Mouse (Mus musculus): ENCODE results near the gene Gigyf1. TPM values are rescaled to one million over a fixed set of nuclear protein-coding genes. Genes with fewer than 3 reads are reported as not detected.

The Gigyf1 gene
- total RNA-seq, 2 experiments from 2014 or later = 31.2 to 32.5 TPM

GRCm38 (mm10) chr5:137533117-137533827 is 14.9 kb downstream of the Gigyf1 start, which contains the start of the genes Epo and Gnb2:
Epo (minus strand) TSS chr5:137533242.
Gnb2 (minus strand) TSS chr5:137533510.
- DNase-seq = peak; percentile 99 to 100

- DNase-seq = peak in 1 of 2 experiments; percentile 4
Observed at GRCm38 (mm10) chr5:137534762-137535161, 16.4 kb downstream of the Gigyf1 start.

- no peak for DNase-seq
Observed at GRCm38 (mm10) chr5:137535318-137535717, 17.0 kb downstream of the Gigyf1 start.

- no peak for DNase-seq
Observed at GRCm38 (mm10) chr5:137537461-137537860, 19.1 kb downstream of the Gigyf1 start.

- peak in 1 of 2 experiments; percentile 23 for DNase-seq
Observed at GRCm38 (mm10) chr5:137539291-137539801, 21.0 kb downstream of the Gigyf1 start.

- DNase-seq = no peak
Observed at GRCm38 (mm10) chr5:137540991-137541390, 22.6 kb downstream of the Gigyf1 start.

- DNase-seq = peak in 1 of 2 experiments; percentile 40
Observed at GRCm38 (mm10) chr5:137541768-137542540, 23.6 kb downstream of the Gigyf1 start.

GRCm38 (mm10) chr5:137544926-137545325 is 26.6 kb downstream of the Gigyf1 start:
- no peak for DNase-seq

GRCm38 (mm10) chr5:137545596-137545995 is 27.2 kb downstream of the Gigyf1 start:
- no peak for DNase-seq

- DNase-seq = no peak
Observed at GRCm38 (mm10) chr5:137549840-137550239, 31.5 kb downstream of the Gigyf1 start.

GRCm38 (mm10) chr5:137551119-137551518 is 32.8 kb downstream of the Gigyf1 start:
- no peak for DNase-seq

- no peak for DNase-seq
Observed at GRCm38 (mm10) chr5:137553000-137553399, 34.7 kb downstream of the Gigyf1 start.

- peak; percentile 34 to 53 for DNase-seq
Observed at GRCm38 (mm10) chr5:137553411-137553837, 35.1 kb downstream of the Gigyf1 start, which contains the start of gene Actl6b. Actl6b (plus strand) TSS chr5:137553517.

- no peak for DNase-seq
Observed at GRCm38 (mm10) chr5:137553898-137554297, 35.5 kb downstream of the Gigyf1 start.

- DNase-seq = no peak
Observed at GRCm38 (mm10) chr5:137561556-137561955, 43.2 kb downstream of the Gigyf1 start.

- no peak for DNase-seq
Observed at GRCm38 (mm10) chr5:137562965-137563364, 44.6 kb downstream of the Gigyf1 start.

- DNase-seq = no peak
Observed at GRCm38 (mm10) chr5:137565744-137566143, 47.4 kb downstream of the Gigyf1 start.

- DNase-seq = no peak
Observed at GRCm38 (mm10) chr5:137566416-137566815, 48.1 kb downstream of the Gigyf1 start.

- DNase-seq = no peak
Observed at GRCm38 (mm10) chr5:137568223-137568798, 50.0 kb downstream of the Gigyf1 start.

GRCm38 (mm10) chr5:137569031-137569430 is 50.7 kb downstream of the Gigyf1 start:
- no peak for DNase-seq

- DNase-seq = peak; percentile 49 to 61
Observed at GRCm38 (mm10) chr5:137569665-137570064, 51.3 kb downstream of the Gigyf1 start, which contains the start of gene Tfr2. Tfr2 (plus strand) TSS chr5:137569840.

- no peak for DNase-seq
Observed at GRCm38 (mm10) chr5:137570181-137570580, 51.8 kb downstream of the Gigyf1 start.

Data from heart, adult 18-20 months (tissue).